Mouse (Mus musculus) cerebellum, adult 8-10 months (tissue): ENCODE data around the gene Tubd1.

Experiments
- DNase-seq: peaks from one replicate; pipeline ENCODE4 v3.0.0; 2022

Tubd1 gene

DNA sequence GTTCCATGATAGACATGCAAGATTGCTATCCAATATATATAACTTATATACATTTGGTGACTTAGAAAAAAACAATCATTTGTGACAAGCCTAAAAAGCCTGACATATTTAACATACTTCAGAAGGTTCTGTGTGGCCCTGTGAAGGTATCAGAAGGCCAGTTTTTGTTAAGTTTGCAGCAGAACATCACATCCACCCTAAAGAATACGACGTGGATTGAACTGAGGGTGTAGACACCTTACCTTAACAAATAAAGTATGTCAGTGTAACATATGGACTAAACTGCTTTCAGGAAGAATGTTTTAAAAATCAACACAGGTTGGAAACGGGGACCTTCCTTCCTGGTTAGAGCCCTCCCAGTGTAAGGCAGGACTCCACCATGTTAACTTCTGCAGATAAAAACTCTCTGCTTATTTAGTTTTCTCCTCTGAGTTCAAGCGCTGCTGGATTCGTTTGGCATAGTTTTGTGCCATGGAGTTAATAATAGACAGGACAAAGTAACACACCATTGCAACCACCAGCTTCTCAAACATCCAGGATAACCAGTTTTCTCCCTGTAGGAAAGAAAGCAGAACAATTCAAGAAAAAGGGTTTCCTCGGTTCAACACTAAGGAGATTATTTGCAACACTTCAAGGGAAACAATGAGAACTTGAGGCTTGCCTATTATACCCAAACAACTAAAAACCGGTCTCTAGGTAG lies 40.3 kb downstream of the Tubd1 start:
- DNase-seq: no peak

DNA sequence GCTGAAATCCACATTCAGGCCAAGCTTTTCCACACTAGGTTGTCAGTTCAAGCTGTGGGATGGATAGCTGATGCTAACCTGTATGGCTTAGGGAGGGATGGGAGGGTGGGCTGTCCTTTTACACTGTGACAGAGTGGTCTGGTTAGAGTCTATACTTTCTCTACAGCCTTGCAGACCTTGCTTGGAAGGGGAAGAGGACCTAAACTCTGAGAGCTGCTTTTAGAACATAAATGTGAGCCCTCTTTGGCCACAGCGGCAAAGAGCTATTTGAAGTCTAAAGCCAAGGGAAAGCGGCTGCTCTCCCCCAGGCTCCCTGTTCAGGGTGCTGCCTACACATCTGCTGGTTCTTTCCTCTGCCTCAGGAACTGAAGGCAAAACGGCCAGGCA lies 40.8 kb downstream of the Tubd1 start:
- DNase-seq: no peak

DNA sequence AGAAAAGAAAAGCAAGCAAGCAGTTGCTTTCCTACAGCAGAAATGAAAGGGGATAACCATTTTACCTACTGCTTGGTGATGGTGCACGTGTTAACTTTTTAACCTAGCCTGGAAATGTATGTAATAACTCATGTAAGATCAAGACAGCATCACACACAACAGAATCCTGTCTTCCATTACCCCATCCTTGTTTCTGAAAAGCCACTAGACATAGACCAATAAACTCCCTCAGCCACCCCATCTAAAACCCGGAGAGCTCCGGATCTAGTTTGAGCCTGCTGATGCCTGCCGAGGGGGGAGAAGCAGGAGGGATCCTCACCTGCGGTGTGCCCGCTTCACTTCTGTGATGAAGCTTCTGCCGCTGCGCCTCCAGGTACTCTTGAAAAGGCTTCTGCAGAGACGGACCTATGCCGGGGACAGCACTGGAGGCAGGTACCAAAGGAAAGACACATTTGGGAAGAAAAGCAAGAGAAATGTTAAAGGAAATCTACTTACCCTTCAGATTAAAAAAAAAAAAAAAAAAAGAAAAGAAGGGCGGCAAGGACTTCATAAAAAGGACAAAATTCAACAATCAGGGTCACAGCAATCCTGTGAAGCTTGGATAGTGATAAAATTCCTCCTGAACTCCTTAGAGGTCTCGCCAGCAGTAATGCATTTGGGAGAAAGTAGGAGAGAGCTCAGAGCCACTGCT lies 41.5 kb downstream of the Tubd1 start:
- DNase-seq: no peak

DNA sequence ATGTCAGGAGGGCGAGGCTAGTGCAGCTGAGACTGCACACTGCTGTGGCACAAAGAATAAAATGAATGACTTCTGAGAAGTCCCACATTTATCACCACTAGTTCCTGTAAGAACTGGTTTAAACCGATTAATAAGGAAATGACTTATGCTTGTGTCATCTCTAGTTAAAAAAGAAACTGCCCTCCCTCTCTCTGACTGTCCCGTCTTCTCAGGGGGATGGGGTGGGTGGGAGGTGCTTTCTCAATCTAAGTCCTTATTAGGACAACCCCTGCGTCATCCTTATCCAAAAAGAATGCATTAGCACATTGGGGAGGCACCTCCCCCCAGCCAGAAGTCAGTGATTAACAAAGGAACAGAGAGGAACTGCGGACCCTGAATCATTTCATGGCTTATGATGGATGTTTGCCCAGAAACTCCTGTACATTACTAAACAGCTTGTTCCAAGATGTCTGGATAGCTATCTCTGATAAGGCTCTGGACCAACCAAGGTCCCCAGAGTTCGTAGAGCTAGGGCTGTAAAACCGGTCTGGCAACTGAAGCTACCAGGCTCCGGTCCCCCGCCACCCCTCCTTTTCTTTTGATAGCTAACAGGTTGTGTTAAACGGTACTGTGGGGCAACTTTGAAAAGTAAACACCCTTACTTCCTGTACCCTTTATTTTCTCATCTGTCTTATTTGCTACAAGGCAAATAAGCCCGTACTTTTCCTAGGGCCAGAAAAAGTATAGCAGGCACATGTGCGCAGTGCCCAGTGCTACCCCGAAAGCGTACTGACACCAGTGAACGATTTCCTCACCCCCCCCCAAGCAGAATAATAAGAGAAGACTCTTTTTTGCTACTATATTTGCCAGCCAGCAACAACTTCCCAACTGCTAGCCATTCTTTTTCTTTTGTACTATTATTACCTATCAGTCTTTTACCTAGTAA lies 42.3 kb downstream of the Tubd1 start:
- DNase-seq: no peak

DNA sequence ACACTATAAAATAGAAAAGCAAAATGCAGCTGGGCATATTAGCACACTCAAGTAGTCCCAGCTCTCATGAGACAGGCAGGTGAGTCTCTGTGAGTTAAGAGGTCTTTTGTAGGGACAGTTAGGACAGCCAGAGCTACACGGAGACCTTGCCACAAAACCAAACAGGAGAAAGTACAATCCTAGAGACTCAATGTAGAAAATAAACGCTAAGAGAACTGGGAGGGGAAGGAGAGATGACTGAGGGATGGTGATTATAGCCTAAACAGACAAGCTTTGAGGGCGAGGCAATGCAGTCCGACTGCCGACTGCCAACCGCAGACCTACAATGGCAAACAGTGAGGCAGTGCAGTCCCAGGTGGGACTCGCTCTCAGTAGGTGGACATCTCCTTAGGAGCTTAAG lies 43.0 kb downstream of the Tubd1 start:
- no peak for DNase-seq

DNA sequence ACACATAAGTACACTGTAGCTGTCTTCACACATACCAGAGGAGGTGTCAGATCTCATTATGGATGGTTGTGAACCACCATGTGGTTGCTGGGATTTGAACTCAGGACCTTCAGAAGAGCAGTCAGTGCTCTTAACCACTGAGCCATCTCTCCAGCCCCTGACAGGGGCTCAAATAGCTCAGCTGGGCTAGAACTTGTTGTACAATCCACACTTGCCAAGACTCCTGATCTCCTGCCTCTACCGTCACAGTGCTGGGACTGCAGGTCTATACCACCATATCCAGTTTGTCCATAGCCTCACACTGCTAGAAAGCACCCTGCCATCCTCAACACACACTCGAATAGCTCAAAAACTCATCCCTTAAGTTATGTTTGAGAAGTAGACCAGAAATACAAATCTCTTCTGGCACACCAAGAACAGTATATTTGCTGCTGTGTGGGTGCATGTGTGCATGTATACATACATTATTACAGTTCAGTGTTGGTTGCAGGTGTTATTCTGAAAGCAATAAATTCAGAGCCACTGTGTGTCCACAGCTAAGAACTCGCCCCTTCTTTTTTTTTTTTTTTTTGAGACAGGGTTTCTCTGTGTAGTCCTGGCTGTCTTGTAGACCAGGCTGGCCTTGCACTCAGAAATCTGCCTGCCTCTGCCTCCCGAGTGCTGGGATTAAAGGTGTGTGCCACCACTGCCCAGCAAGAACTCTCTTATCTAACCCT lies 44.0 kb downstream of the Tubd1 start:
- no peak for DNase-seq

DNA sequence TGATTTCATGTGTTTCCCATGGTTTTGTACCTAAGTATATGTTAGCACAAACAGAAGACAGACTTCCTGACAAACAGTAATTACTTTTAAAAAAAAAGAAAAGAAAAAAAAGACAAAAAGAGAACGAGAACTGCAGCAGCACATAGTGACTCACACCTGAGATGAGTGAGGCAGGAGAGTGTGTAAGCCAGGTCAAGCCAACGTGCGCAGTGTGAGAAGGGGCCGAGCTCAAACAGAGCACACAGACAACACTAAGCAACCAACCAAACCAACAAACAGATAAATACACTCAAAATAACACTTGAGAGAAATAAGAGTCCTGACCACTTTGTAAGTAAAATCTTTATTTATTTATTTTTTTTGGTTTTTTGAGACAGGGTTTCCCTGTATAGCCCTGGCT lies 45.3 kb downstream of the Tubd1 start:
- no peak for DNase-seq

DNA sequence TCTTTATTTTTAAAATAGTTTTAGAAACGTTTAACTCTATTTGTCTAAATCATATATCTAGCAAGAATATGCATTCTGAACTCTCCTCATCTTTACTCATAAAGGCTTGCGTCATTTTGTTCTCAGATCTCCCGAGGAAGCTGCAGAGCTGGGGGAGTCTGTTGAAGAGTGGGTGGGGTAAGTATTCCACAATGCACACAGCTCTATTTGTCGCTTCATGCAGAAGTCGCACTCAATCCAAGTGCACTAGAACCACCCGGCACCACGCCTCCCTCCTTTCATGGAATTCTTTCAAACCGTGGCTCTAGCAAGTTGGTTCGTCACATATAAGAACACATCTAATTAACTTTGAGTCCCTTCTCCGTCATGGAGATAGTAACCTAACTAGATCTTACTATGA lies 45.8 kb downstream of the Tubd1 start:
- DNase-seq: no peak

DNA sequence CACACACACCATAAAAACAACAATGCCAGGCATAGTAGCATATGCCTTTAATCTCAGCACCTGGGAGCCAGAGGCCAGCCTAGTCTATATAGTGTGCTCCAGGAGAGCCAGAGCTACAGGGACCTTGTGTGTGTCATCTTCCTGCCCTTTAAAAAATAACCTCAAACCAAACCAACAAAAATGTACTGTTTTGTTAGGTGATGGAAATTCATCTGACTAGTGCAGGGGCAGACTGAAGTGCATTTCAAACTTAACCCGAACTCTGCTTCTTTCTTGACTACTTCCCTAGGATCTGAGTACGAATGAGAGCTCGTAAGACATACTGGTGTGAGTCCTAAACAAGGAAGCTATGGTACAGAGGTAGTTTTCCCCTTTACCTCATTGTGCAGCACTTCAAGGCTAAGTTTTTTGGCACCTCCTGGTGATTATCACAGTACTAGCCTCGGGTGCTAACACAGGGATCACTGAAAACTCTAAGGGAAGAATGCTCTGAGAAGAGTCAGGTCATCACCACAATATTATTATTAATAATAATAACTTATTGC lies 46.6 kb downstream of the Tubd1 start:
- DNase-seq: no peak

DNA sequence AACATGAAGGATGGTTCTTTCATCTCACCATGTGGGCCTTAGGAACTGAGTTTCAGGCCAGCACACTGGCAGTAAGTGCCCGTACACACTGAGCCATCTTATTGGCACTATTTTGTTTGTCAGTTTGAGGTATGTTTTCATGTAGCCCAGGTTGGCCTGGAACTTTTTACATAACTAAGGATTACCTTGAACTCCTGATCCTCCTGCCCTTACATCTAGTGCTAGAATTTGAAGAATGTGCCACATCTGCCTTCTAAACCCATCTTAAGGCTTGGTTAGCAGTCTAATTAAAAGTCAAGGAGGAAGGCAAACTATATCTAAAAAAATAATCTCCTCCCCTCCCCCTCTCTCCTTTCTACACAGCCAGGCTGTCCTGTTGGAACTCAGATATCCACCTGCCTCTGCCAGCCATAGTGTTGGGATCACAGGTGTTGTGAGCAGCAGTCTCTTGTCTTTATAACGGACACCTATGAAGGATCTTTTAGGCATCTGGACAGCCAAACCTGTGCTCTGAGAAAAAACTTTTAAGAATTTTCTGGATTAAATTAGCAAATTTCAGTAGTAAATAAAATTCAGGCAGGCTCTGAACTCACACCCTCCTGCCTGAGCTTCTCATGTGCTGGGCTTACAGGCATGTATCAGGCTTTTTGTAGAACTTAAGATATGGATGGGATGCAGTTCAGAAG lies 47.3 kb downstream of the Tubd1 start:
- DNase-seq: no peak

DNA sequence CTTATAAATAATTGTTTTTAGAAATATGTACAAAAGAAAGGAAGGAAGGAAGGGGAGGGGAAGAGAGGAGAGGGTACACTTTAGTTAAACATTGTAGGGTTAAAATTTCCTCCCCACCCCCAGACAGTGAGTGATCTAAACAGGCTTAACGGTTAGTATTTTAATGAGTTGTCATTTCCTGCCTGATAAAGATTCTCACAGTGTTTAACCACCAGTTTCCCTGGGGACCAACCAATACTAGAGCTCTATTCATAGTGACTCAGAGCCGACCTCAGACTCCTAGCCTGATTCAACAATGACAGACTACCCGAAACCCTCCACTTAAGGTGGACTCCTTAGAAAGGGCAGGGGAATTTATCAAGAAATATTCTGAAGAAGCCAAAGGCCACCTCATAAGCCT lies 48.2 kb downstream of the Tubd1 start:
- DNase-seq: no peak

DNA sequence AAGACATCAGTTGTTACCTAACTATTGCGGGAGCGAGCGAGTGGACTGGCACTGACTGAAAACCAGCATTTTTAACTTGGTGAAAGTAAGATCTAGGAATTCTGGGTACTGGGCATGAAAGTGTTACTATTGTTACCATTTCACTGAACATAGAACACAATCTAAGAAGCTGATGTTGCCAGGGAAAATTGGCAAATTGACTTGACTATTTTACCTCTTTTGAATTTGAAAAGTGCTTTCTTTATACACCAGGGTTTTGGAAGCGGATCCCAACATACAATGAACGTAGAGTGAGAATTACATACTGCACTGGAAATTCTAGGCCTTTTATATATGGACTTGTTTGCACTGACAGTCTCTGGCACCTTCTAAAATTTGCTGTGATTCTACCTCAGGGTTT lies 48.7 kb downstream of the Tubd1 start:
- DNase-seq: no peak

DNA sequence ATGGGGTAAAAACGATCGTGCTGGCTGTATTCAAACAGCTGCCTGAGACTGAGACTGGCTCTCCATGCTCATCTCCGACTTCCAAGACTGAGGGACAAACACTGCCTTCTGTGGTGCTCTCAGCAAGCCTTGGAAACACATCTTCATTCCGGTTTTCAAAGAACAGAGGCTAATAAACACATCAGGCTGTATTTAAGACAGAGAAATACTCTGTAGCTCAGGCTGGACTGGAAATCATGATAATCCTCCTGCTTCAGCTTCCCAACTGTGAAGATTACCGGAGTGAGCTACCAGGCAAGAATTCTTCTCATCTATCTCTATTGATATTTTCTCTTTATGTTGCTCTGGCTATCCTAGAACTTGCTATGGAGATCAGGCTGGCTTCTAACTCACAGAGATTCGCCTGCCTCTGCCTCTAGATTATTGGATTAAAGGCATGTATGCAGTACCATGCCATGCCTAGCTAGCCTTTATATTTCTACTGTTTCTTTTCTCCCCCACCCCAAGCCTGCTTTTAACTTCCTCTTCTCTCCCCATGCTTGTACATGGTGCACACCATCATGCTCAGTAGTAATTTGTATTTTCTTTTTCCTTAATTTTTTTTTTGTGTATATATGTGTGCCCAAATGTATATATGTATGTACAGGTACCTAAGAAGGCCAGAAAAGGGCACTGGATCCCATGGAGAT lies 49.5 kb downstream of the Tubd1 start:
- no peak for DNase-seq

DNA sequence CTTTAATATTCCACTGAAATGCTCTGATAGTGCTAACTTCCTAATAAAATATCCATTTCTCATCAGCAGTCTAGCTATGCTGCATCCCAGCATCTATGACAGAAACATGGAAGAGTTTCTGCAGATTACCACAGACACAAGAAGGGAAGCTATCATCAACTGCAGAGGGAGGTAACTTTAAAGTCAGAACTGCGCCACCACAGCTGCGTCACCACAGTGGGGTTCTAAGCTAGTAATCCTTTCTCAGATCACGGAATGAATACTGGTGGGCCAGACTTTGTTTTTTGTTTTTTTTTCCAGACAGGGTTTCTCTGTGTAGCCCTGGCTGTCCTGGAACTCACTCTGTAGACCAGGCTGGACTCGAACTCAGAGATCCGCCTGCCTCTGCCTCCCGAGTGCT lies 50.6 kb downstream of the Tubd1 start:
- DNase-seq: no peak

DNA sequence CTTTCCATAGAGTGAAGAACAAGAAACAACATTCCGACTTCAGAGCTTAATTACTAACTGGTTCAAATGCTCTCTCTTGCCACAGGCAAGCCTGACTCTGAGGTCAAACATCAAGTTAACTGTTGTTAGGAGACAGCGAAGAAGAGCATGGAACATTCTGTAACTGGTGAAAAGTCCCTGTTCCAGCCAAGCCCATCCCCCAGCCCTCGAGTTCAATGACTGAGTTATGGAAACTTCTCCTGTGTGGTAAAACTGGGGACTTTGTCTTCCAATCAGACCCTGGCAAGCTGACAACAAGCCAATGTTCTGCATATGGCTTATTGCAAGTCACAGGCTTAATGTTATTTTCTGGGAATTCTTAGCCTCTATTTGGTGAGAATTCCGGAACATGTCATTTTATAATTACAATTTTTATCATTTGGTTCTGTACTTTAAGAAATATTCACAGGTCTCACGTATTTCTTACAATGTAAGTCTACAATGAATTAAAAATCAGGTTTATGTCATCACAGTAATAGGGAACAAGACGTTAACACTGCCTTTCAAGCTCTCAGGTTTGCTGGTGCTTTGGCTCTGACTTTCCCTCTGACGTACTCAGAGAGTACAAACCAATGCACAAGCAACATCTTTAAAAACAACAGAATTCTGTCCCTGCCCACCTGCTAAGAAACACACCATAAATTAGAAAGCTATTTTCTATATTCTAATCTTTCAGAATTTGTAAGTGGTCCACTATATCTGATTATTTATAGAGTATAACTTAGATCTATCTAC lies 51.6 kb downstream of the Tubd1 start:
- no peak for DNase-seq

DNA sequence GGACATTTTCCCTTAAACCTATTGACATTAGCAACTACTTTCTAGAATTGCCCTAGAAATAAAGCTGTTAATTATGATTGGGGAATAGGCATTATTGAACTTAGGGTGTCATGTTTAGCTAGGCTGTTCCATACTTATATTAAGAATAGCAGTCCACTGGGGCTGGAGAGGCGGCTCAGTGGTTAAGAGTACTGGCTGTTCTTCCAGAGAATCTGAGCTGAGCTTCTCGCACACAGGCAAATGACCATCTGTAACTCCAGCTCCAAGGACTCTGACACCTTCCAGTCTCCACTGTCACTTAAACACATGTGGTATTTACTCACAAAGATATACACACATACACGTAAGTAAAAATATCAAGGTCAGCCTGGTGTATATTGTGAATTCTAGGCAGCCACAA lies 52.2 kb downstream of the Tubd1 start:
- no peak for DNase-seq

DNA sequence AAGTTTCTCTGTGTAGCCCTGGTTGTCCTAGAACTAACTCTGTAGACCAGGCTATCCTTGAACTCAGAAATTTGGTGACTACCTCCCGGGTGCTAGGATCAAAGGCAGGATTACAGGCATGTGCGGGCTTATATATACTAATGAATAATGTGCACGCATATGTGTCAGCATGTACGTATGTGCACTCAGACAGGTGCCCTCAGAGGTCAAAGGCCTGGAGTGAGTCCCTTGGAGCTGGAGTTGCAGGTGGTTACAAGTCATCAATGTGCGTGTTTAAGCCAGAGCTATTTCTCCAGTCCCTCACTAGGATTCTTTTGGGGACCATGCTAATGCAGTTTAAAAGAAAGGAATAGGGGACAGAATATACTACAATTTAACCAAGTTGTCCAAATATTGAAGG lies 53.4 kb downstream of the Tubd1 start:
- no peak for DNase-seq

DNA sequence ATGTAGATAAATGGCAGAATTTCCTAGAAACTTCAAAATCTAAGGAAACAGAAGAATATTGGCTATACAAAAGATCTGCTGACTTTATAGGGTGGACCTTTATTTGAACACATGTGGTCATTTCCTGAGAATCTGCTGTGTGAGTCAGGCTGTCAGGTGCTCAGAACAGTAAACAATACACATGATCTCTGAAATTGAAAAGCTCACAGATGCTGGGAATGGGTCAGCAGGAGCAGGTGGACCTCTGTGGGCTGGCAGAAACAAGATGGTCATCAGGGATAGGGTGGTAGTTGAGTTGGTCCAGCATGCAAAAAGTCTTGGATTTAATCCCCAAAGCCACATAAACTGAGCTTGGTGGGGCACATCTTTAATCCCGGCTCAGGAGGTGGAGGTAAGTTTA lies 53.8 kb downstream of the Tubd1 start:
- no peak for DNase-seq

DNA sequence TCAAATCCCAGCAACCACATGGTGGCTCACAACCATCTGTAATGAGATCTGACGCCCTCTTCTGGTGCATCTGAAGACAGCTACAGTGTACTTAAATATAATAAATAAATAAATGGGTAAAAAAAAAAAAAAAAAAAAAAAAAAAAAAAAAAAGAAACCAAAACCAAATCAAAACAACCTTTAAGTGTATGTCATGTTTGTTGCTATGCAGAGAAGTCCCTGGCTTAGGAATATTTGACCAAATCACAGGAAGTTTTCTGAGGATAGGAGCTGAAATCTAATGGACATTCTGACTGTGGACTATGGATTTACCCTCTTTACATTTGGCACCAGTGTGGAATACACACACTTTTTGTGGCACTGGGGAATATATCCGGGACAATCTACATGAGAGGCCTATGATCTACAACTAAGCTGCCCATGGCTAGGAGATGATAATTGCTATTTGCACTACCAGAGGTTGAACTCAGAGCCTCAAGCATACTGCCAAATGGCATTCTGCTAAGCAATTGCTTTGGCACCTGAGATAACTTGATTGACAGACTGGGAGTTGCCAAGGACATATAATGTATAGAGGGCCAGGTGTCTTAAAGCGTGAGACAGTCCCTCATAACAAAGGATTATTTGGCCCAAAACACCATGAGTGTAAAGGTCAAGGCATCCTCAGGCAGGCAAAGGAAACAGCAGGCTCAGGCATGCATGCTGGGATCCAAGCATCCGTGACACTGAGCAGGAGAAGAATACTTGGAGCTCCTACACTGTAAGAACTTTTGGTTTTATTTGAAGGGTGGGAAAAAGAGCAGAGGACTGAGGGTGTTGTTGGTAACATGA lies 54.8 kb downstream of the Tubd1 start:
- no peak for DNase-seq

DNA sequence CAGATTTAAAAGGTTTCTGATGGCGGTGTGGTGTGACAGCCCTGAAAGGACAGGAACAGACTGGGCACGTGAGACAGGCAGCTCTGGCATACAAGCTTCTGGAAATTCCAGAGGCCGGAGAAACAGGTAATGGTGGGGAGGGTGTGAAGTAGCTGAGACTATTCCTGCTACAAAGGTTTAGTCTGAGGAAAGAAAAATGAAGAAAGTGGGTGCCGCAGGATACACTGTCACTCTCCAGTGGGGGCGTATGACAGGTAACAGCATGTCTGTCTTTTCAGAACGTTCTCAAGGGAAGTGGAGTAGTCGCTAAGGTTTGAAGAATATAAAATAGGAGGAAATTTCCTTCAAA lies 55.4 kb downstream of the Tubd1 start:
- no peak for DNase-seq
